Mouse (Mus musculus) 416B (cell line): ENCODE measurements around the gene Afap1l2.

Source experiments
- DNase-seq: peaks from one replicate; pipeline ENCODE4 v3.0.0; 2011; ENCODE audit warnings: low read depth

Afap1l2 gene

DNA sequence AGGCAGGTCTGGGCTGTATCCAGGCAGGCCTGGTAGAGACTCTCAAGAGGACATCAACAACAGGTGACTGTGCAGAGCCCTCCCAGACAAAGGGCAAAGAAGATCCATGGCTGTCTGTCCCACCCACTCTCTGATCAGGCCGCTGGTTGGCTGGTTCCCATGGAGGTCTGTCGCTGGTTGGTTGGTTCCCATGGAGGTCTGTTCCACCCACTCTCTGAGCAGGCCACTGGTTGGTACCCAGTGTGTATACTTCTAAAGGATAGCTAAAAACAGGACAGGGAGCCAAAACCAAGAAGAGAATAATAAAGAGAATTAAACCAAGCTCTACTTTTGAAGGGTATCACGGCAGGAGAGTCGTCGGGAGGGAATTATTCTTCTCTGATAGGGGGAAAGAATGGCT, 31.5 kb downstream of the Afap1l2 start:
- no peak for DNase-seq

- DNase-seq: no peak
These were observed 32.5 kb downstream of the Afap1l2 start for GRCm38 (mm10) chr19:56975502-56975901.

DNA sequence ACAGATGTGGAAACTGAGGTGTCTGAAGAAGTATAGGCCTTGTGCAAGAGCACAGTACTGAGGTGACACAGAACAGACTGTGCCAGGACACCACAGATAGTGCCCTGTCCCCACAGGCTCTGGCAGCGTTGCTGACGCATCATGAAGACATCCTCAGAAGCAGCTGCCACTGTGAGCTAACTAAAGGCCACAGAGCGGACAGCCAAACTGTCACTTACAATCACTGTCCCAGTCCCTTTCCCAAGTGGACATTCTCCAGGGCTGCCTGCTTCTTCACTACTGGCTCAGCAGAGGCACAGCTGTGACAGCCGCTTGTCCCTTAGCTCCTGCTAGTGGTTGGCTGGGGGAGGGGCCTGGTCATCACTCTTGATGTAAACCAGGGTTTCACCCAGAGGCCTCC, 33.9 kb downstream of the Afap1l2 start:
- DNase-seq: no peak

DNA sequence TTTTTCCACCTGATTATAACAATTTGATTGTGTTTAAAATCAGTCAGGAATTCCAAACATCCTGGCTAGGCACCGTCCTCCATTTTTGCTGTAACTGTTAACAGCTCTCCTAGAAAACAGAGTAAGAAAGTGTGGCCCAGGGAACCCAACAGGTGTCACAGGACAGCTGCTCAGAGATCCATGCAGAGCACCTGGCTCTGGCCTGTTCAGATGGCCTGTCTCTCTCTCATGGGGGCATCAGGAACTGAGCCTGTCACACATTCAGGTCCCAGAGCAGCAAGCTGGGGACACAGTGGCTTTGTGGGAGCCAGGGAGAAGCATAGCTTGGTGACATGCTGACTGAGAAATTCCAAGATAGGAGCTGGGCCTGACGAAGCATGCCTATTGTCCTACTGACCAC, 35.3 kb downstream of the Afap1l2 start:
- no peak for DNase-seq

DNA sequence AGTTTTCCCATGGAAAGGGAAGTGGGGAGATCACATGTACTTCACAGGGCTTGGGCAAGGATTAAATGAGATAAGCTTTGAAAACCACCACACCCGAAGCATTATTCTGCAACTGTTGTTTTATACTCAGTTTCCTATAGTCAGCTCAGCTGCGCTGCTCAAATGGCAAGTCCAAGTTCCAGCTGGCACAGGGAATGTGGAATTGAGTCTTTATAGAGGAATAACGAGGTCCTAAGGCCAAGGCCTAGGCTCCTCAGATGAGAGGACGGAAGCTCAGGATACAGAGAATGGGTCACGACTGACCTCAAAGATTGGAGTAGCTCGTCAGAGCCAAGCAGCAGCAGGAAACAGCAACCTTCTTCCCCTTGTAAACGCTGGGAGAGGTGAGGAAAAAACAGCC, 36.7 kb downstream of the Afap1l2 start:
- DNase-seq: no peak

DNA sequence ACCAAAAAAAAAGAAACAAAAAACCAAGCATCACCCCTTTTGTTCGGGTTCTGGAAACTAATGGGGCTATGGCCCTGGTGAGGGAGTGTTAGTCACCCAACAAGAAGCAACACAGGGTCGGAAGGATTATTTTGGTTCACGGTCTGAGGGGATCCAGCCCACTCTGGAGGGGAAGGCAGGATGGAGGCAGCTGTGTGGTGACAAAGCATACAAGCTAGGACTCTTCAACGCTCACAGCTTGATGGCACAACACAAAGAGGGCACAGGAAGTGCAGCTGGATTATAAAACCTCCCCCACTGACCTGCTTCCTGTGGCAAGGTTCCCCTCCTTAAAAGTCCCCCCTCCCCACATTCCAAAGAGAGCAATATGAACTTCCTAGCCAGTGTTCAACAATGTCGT, 44.2 kb downstream of the Afap1l2 start:
- no peak for DNase-seq

GRCm38 (mm10) chr19:56959601-56960000, 48.4 kb downstream of the Afap1l2 start:
- DNase-seq: no peak

DNA sequence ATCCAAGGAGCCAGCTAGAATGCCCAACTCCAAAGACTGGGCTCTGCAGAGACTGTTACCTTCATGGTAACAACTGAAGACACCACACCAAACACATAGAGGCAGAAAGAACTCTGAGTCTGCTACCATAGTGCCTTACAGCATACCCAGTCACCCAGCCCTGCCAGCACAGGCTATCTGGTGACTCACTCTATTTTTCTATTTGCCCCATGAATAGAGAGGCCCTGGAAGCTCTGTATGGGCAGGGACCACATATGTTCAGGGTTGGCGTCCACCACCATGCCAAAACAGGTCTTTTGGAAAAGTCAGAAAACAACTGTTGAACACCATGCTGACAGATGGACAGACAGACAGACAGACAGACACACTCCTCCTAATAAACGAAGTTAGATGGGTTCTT, 49.0 kb downstream of the Afap1l2 start:
- DNase-seq: no peak

DNA sequence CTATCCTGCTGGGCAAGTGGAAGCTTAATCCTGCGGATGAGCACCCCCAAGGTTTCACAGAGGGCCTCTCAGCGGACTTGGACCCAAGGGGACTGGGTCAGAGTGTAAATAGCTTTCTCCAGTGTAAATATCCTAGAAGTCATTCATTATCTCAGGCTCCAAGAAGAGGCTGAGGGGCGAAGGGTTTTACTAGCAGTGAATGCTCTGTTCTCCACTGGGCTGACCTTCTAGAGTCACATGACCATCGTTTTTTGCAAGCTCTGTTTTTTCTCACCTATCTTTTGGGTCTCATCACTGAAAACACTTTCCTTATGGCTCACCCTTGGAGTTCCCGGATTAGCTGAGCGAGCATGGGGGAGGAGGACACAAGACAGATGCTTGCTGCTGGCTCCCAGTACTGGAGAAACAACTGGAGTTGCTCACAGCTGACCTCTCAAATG, 49.4 kb downstream of the Afap1l2 start:
- no peak for DNase-seq

DNA sequence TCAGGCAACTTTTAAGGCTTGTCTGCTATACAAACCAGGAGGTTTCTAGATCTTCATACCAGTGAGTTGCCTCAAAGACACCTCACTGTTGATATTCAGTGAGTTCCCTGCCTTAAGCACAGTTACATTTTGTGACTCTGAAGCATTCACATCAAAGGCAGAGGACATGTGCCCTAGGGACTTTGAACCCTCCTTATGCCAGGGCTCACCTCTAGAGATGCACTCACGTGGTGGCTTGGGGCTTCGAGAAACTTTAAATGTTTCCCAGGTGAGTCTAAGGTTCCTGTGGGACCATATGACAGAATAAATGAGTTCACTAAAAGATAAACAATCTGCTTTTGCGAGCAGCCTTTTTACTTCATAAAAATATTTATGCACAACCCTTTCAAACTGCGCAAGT, 50.0 kb downstream of the Afap1l2 start:
- DNase-seq: no peak

DNA sequence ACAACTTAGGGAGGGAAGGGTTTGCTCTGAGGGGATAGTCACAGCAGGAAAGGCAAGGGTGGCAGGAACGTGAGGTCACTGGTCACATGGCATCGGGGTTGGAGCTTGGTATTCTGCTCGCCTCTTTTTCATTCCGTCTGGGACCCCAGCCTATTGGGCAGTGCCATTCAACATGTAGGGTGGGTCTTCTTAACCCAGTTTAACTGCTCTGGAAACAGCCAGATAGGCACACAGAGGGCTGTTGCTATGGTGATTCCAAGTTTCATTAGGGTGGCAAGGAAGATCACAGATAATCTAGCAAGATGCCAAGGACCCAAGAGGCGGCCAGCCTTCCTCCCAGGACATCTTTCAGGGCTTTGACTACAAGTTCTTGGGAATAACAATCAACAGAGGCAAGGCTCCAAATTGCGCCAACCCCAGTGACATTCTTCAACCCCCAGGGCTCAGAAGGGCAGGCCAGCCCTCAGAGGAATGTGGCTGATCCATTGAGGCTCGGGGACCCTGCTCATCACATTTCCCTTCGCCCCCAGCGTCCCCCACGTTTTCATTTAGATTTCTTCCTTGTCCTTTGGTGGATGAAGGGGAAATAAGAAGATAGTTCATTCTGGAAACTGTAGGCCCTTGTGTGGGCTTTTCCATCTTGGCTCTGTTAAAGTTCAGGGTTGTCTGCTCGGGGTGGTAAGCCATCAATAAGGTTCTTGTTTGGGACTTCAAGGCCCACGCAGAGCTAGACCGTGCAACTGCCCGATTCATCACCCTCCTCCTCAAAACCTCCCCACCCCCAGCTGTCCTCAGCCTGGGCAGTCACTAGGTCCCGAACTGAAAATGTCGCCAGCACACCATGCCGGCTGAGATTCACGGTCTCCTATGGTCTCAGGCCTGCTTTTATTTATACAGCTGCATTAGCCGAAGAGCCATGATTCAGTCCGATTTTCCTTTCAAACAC, 52.2 kb downstream of the Afap1l2 start:
- DNase-seq: no peak

DNA sequence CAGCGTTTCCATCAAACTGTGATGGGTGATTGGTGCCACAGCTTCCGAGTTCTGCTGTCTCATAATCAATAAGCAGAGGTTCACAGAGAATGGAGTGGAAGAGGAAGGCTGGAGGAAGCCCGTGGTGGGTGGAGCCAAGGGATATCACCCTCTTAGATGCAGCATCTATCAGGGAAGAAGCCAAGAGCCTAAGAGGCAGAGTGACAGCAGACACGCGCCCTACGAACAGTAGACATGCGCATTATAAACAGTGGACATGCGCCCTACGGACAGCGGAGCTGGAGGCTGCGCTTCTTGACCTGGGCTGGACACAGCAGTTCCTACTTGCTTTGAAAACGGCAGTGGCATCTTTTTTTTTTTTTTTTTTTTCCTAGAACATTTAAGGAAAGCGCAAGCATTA, 53.2 kb downstream of the Afap1l2 start:
- DNase-seq: no peak

GRCm38 (mm10) chr19:56953856-56954255, 54.2 kb downstream of the Afap1l2 start:
- no peak for DNase-seq

DNA sequence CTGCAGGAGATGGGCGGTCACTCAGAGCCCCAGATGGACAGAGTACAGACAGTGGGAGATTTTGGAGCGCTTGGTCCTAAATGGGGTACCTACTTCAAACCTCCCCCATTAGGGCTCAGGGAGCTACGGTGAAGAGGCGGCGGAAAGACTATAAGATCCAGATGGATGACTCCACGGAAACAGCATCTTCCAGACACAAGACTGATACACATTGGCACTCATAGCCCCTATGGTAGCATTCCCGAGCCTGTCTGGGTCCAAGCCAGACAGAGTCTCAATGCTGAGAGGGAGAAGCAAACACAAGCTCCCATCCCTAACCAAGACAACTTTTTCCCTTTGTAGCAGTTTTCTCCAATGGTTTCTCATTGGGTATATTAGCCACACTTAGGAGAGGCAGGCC, 57.2 kb downstream of the Afap1l2 start:
- no peak for DNase-seq

DNA sequence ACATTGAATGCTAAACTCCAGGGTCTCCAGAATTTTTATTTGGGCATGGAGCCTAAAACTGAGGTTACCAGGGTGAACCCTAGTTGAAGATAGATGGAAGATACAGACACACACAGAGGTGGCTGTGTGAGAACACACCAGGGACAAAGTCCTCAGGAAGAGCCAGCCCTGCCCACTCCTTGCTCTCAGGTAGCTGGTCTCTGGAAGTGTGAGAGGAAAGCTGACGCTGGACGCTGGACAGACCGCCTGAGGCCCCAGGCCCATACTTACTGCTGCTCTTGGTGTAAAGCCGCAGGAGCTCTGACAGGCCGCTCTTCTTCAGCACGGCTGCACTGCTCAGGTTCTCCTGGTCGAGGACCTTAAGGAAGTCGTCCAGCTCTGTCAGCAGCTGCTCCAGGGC, 58.2 kb downstream of the Afap1l2 start:
- no peak for DNase-seq

GRCm38 (mm10) chr19:56947971-56948610, 59.9 kb downstream of the Afap1l2 start:
- DNase-seq: no peak

DNA sequence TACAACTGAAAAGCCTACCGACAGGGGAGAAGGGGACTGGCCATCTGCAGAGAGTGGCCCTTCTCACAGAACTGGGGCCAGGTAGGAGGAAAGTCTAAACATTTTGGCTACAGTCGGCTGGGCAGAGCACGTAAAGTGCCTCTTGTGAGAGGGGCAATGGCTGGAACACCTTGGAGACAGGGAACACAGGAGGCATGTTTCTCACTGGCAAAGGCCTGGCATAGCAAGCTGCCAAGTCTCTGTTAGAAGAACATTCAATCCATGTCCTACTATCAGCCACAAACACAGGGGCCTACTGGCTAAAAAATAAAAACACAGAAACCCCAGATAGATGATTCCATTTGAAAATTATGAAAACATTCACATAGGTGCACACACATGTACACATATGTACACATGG, 61.3 kb downstream of the Afap1l2 start:
- no peak for DNase-seq

- no peak for DNase-seq
These were observed 61.8 kb downstream of the Afap1l2 start for GRCm38 (mm10) chr19:56946277-56946676.

DNA sequence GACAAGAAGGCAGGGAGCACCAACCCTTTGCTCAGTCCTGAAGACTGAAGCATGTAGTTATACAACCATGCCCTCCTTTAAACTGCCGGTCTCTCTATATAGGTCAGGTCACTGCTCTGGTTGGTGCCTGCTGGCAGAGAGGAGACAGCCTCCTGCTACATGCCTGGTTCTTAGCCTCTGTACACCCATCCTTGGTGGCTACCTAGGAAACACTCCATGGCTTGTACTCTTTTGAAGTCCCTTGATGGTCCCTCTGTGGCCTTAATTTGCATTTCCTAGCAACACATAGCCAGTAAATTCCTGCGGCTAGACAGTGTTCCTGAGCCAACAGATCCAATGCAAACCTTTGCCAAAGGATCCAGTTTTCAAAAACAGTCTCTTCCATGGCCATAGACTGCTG, 62.4 kb downstream of the Afap1l2 start:
- DNase-seq: no peak

DNA sequence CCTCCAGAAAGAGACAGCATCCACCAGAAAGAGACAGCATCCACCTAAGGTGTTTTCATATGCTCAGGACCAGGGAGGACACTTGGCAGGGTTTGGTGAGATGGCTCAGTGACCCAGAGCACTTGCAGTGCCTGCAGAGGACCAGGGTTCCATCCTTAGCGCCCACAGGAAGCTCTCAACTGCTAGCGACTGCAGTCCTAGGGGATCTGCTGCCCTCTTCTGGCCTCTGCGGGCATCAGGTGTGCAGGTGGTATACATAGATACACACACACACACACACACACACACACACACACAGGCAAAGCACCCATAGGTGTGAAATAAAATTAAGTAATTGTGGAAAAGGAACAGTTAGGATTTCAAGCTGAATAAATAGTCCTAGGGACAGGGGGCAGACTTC, 63.2 kb downstream of the Afap1l2 start:
- DNase-seq: no peak

DNA sequence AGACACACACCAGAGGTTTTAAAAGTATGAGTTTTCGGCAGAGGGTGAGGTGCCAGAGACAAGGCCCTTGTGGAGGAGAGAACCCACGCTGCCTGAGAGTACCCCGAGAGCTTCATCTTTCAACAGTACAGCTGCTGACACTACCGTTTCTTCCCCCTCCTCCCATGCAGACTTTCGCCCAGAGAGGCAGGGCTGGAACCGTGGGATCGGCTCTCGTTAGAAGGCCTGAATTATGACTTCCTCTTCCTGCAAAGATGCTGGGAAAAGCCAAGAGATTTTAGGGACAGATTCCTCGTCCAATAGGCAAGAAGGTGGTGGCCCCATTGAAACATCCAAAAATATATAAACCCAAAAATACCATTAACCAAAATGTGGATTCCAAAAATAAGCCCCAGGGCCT, 63.8 kb downstream of the Afap1l2 start:
- no peak for DNase-seq

GRCm38 (mm10) chr19:56942216-56942615, 65.8 kb downstream of the Afap1l2 start:
- no peak for DNase-seq

GRCm38 (mm10) chr19:56940507-56940906, 67.5 kb downstream of the Afap1l2 start:
- DNase-seq: no peak

DNA sequence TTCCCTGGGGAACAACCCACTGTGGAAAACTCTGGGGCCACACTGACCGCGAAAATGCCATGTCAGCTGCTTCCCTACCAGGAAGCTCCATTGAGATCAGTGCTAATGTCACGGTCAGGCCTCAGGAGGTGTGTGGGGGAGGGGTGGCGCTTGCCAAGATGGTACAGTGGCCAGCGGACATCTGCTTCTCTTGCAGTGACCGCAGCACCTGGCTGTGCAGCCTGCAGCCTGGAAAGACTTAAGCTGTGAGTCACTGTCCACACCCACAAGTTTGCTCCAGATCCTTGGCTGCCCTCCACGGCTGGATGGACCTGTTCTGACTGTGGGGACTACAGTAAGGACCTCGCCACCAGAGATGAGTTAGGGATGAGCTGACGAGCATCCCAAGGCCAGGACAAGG, 68.2 kb downstream of the Afap1l2 start:
- no peak for DNase-seq
